Mouse (Mus musculus) left cerebral cortex, adult 2 months (tissue): ENCODE measurements around the gene Pde4dip. TPM values are rescaled to one million over a fixed set of nuclear protein-coding genes. Genes with fewer than 3 reads are reported as not detected.

Source experiments
- DNase-seq, 2 experiments: peaks; one replicate each; pipeline ENCODE4 v3.0.0; 2021 to 2022; ENCODE audit warnings: low spot score in 2 of 2, mixed read lengths in 1 of 2; ENCODE audit errors: extremely low spot score in 1 of 2
- H3K27ac ChIP-seq: fragments of 200-600 bp; 2 replicates; pipeline ENCODE4 v1.8.1; 2022
- H3K4me3 ChIP-seq: fragments of 200-600 bp; 2 replicates; pipeline ENCODE4 v1.8.1; 2022
- CTCF ChIP-seq: fragments of 200-600 bp; IDR thresholded peaks from 2 replicates; pipeline ENCODE4 v1.8.1; 2022; ENCODE audit warnings: antibody characterized with exemption, mild to moderate bottlenecking, moderate library complexity
- intact Hi-C: fragments of 180-260 bp; cut with DNase I; formaldehyde crosslinking; loops from one replicate; pipeline ENCODE4 v1.15.1; 2025
- long read RNA-seq, 2 experiments: library from polyadenylated mRNA; stranded (forward); transcript quantifications; one replicate each; pipeline ENCODE4 v2.0.0; 2021; ENCODE audit warnings: borderline mapping rate in 2 of 2
- total RNA-seq, 2 experiments: library from RNA; stranded (reverse); gene quantifications; 2 replicates each; pipeline ENCODE4 v1.2.3; 2021

Pde4dip gene
- total RNA-seq = 100 to 1,000 TPM; 224 to 246 TPM
- long read RNA-seq, experiment 1, full-length matches to known transcripts = 57 of 219 reads
- long read RNA-seq, experiment 1, partial matches to known transcripts = 63 of 219 reads
- long read RNA-seq, experiment 1, other reads (novel, unspliced or antisense) = 99 of 219 reads
- long read RNA-seq, experiment 2, full-length matches to known transcripts = 55 of 168 reads
- long read RNA-seq, experiment 2, partial matches to known transcripts = 55 of 168 reads
- long read RNA-seq, experiment 2, other reads (novel, unspliced or antisense) = 58 of 168 reads

GRCm38 (mm10) chr3:97888168-97888901, at the start of gene Pde4dip:
Pde4dip (minus strand) TSS chr3:97888707.
- peak within 1 kb of the TSS; percentile 88 for H3K4me3 ChIP-seq
- peak within 1 kb of the TSS; percentile 98 for H3K27ac ChIP-seq
- intact Hi-C loops = no loop called here
- no peak for TF ChIP-seq CTCF
- DNase-seq = peak; percentile 68 to 81

- Histone ChIP-seq H3K4me3 (no peak overlapping the region), H3K27ac (no peak overlapping the region)
- intact Hi-C loops = no loop called here
- DNase-seq = no peak
- TF ChIP-seq CTCF = no peak
These were observed 49.4 kb upstream of the Pde4dip start for GRCm38 (mm10) chr3:97937945-97938266.

GRCm38 (mm10) chr3:97937068-97937944, 48.8 kb upstream of the Pde4dip start:
- Histone ChIP-seq H3K27ac (no peak overlapping the region), H3K4me3 (no peak overlapping the region)
- intact Hi-C loops = no loop called here
- DNase-seq = no peak
- TF ChIP-seq CTCF = no peak

- TF ChIP-seq CTCF = no peak
- intact Hi-C loops = no loop called here
- DNase-seq = no peak
- Histone ChIP-seq H3K4me3 (no peak overlapping the region), H3K27ac (no peak overlapping the region)
These were observed 46.1 kb upstream of the Pde4dip start for GRCm38 (mm10) chr3:97934331-97935300.

- no peak overlapping the region for H3K4me3 ChIP-seq
- TF ChIP-seq CTCF = no peak
- no peak for DNase-seq
- no peak overlapping the region for H3K27ac ChIP-seq
- intact Hi-C loops = no loop called here
These were observed 45.3 kb upstream of the Pde4dip start for GRCm38 (mm10) chr3:97933811-97934210.

- intact Hi-C loops = no loop called here
- TF ChIP-seq CTCF = no peak
- Histone ChIP-seq H3K27ac (no peak overlapping the region), H3K4me3 (no peak overlapping the region)
- no peak for DNase-seq
These were observed 44.7 kb upstream of the Pde4dip start for GRCm38 (mm10) chr3:97933251-97933650.

- Histone ChIP-seq H3K4me3 (no peak overlapping the region), H3K27ac (no peak overlapping the region)
- no peak for DNase-seq
- intact Hi-C loops = no loop called here
- no peak for TF ChIP-seq CTCF
These were observed 44.3 kb upstream of the Pde4dip start for GRCm38 (mm10) chr3:97932771-97933170.

- DNase-seq = no peak
- H3K27ac ChIP-seq = no peak overlapping the region
- intact Hi-C loops = no loop called here
- TF ChIP-seq CTCF = no peak
- H3K4me3 ChIP-seq = no peak overlapping the region
These were observed 43.6 kb upstream of the Pde4dip start for GRCm38 (mm10) chr3:97932131-97932530.

GRCm38 (mm10) chr3:97931310-97931885, 42.9 kb upstream of the Pde4dip start:
- DNase-seq = peak; percentile 31 to 49
- TF ChIP-seq CTCF = no peak
- intact Hi-C loops = no loop called here
- Histone ChIP-seq H3K27ac (0 out of 2 replicates have a peak overlapping the region, but pooled peaks have one; percentile 6), H3K4me3 (no peak overlapping the region)

- TF ChIP-seq CTCF = no peak
- no peak for DNase-seq
- intact Hi-C loops = no loop called here
- Histone ChIP-seq H3K27ac (0 out of 2 replicates have a peak overlapping the region, but pooled peaks have one; percentile 6), H3K4me3 (no peak overlapping the region)
These were observed 42.3 kb upstream of the Pde4dip start for GRCm38 (mm10) chr3:97930787-97931158.
